Mouse (Mus musculus) CH12.LX (cell line): ENCODE data around the gene Gm45837. TPM values are rescaled to one million over a fixed set of nuclear protein-coding genes. Genes with fewer than 3 reads are reported as not detected.

Experiments used
- DNase-seq: peaks from one replicate; pipeline ENCODE4 v3.0.0-alpha.2; 2013; ENCODE audit errors: extremely low read depth
- H3K27ac ChIP-seq: 2 replicates; pipeline ENCODE4 v1.5.1; 2012; ENCODE audit warnings: low read depth, mild to moderate bottlenecking, control low read depth, moderate library complexity; ENCODE audit not compliant: insufficient read depth
- H3K27me3 ChIP-seq: replicated peaks from 2 replicates; pipeline ENCODE3; 2012; ENCODE audit warnings: inconsistent platforms
- H3K36me3 ChIP-seq, 2 experiments: replicated peaks in 1 of 2; 2 replicates each; pipeline versions ENCODE3 to v1.6.1; 2012; ENCODE audit warnings: inconsistent platforms in 1 of 2, low read length in 1 of 2, mild to moderate bottlenecking in 1 of 2, mixed read lengths in 1 of 2, moderate library complexity in 1 of 2; ENCODE audit not compliant: control insufficient read depth in 1 of 2, insufficient read depth in 1 of 2
- H3K4me1 ChIP-seq, 2 experiments: 2 replicates each; pipeline ENCODE4 v1.6.1; 2012; ENCODE audit warnings: inconsistent platforms in 1 of 2, moderate library complexity in 1 of 2; ENCODE audit not compliant: insufficient read depth in 2 of 2, control insufficient read depth in 1 of 2
- H3K4me2 ChIP-seq: 2 replicates; pipeline ENCODE4 v1.6.1; 2012; ENCODE audit warnings: low read depth, mild to moderate bottlenecking, control low read depth; ENCODE audit not compliant: poor library complexity, insufficient read depth, severe bottlenecking
- H3K4me3 ChIP-seq, 3 experiments: fragments of 150-350 bp in 1 of 3; sonication (generic) in 1 of 3; replicated peaks in 1 of 3; 2 replicates each; pipeline versions ENCODE3 to v1.5.1; 2011 to 2012; ENCODE audit warnings: low read depth in 2 of 3, low read length in 2 of 3, mild to moderate bottlenecking in 2 of 3, moderate library complexity in 2 of 3, control low read depth in 1 of 3, improper control_type of control experiment in 1 of 3, inconsistent platforms in 1 of 3, mixed read lengths in 1 of 3; ENCODE audit not compliant: poor library complexity in 1 of 3
- H3K79me2 ChIP-seq: replicated peaks from 2 replicates; pipeline ENCODE4 v1.6.1; 2012; ENCODE audit warnings: mild to moderate bottlenecking, moderate library complexity; ENCODE audit not compliant: control insufficient read depth, poor library complexity, insufficient read depth, severe bottlenecking; ENCODE audit errors: extremely low read depth
- H3K9ac ChIP-seq: 2 replicates; pipeline ENCODE4 v1.6.1; 2012; ENCODE audit warnings: low read depth, mild to moderate bottlenecking, control low read depth, moderate library complexity; ENCODE audit not compliant: insufficient read depth
- H3K9me3 ChIP-seq: replicated peaks from 2 replicates; pipeline ENCODE3; 2012; ENCODE audit warnings: low read length, inconsistent platforms, mixed read lengths
- BHLHE40 ChIP-seq: IDR thresholded peaks from 2 replicates; pipeline ENCODE4 v1.6.1; 2011; ENCODE audit warnings: mild to moderate bottlenecking, low read depth, low read length, improper control_type of control experiment
- CHD1 ChIP-seq: IDR thresholded peaks from 2 replicates; pipeline ENCODE4 v1.6.1; 2012; ENCODE audit warnings: low read depth, low read length, improper control_type of control experiment, inconsistent platforms
- CHD2 ChIP-seq: IDR thresholded peaks from 2 replicates; pipeline ENCODE4 v1.6.1; 2011; ENCODE audit warnings: low read length, improper control_type of control experiment
- CTCF ChIP-seq, 2 experiments: IDR thresholded peaks in 1 of 2; conservative IDR thresholded peaks in 1 of 2; 2 replicates each; pipeline ENCODE4 v1.5.1; 2011 to 2012; ENCODE audit warnings: low read depth in 2 of 2, low read length in 2 of 2, improper control_type of control experiment in 1 of 2, inconsistent platforms in 1 of 2, mild to moderate bottlenecking in 1 of 2, moderate library complexity in 1 of 2
- E2F4 ChIP-seq: IDR thresholded peaks from 2 replicates; pipeline ENCODE4 v1.6.1; 2011; ENCODE audit warnings: low read depth, low read length, improper control_type of control experiment; ENCODE audit not compliant: insufficient replicate concordance
- ELF1 ChIP-seq: IDR thresholded peaks from 2 replicates; pipeline ENCODE4 v1.6.1; 2014; ENCODE audit warnings: low read depth, mild to moderate bottlenecking, inconsistent platforms, low read length, improper control_type of control experiment
- EP300 ChIP-seq: IDR thresholded peaks from 2 replicates; pipeline ENCODE4 v1.6.1; 2011; ENCODE audit warnings: low read length, improper control_type of control experiment
- ETS1 ChIP-seq: conservative IDR thresholded peaks from 2 replicates; pipeline ENCODE4 v1.6.1; 2012; ENCODE audit warnings: low read depth, mild to moderate bottlenecking, inconsistent platforms, low read length, improper control_type of control experiment, moderate library complexity
- GABPA ChIP-seq: IDR thresholded peaks from 2 replicates; pipeline ENCODE4 v1.6.1; 2012; ENCODE audit warnings: low read depth, low read length, improper control_type of control experiment, inconsistent platforms; ENCODE audit not compliant: insufficient replicate concordance
- KAT2A ChIP-seq: IDR thresholded peaks from 2 replicates; pipeline ENCODE4 v1.6.1; 2012; ENCODE audit warnings: low read length, improper control_type of control experiment, inconsistent platforms; ENCODE audit not compliant: insufficient replicate concordance
- MAX ChIP-seq: IDR thresholded peaks from 2 replicates; pipeline ENCODE4 v1.6.1; 2011; ENCODE audit warnings: low read length, improper control_type of control experiment
- MEF2A ChIP-seq: IDR thresholded peaks from 2 replicates; pipeline ENCODE4 v1.6.1; 2014; ENCODE audit warnings: low read depth, mild to moderate bottlenecking, inconsistent platforms, low read length, improper control_type of control experiment, borderline replicate concordance
- MXI1 ChIP-seq: IDR thresholded peaks from 2 replicates; pipeline ENCODE4 v1.6.1; 2011; ENCODE audit warnings: mild to moderate bottlenecking, low read depth, low read length, improper control_type of control experiment
- MYC ChIP-seq: IDR thresholded peaks from 2 replicates; pipeline ENCODE4 v1.6.1; 2011; ENCODE audit warnings: low read depth, mild to moderate bottlenecking, improper control_type of control experiment, low read length
- NRF1 ChIP-seq: IDR thresholded peaks from 2 replicates; pipeline ENCODE4 v1.6.1; 2014; ENCODE audit warnings: low read depth, mild to moderate bottlenecking, inconsistent platforms, low read length, improper control_type of control experiment, moderate library complexity
- SIN3A ChIP-seq: IDR thresholded peaks from 2 replicates; pipeline ENCODE4 v1.6.1; 2012; ENCODE audit warnings: low read length, improper control_type of control experiment, inconsistent platforms
- SMC3 ChIP-seq: IDR thresholded peaks from 2 replicates; pipeline ENCODE4 v1.6.1; 2011; ENCODE audit warnings: low read depth, low read length, improper control_type of control experiment
- TCF12 ChIP-seq: IDR thresholded peaks from 2 replicates; pipeline ENCODE4 v1.6.1; 2014; ENCODE audit warnings: low read depth, mild to moderate bottlenecking, inconsistent platforms, low read length, improper control_type of control experiment
- UBTF ChIP-seq: IDR thresholded peaks from 2 replicates; pipeline ENCODE4 v1.6.1; 2012; ENCODE audit warnings: low read depth, mild to moderate bottlenecking, inconsistent platforms, low read length, improper control_type of control experiment, moderate library complexity
- USF1 ChIP-seq: IDR thresholded peaks from 2 replicates; pipeline ENCODE4 v1.6.1; 2014; ENCODE audit warnings: low read depth, mild to moderate bottlenecking, inconsistent platforms, low read length, improper control_type of control experiment
- ZC3H11A ChIP-seq: IDR thresholded peaks from 2 replicates; pipeline ENCODE4 v1.6.1; 2012; ENCODE audit warnings: low read depth, mild to moderate bottlenecking, inconsistent platforms, low read length, improper control_type of control experiment
- ZKSCAN1 ChIP-seq: IDR thresholded peaks from 2 replicates; pipeline ENCODE4 v1.6.1; 2012; ENCODE audit warnings: low read depth, inconsistent platforms, low read length, improper control_type of control experiment, borderline replicate concordance
- ZMIZ1 ChIP-seq: IDR thresholded peaks from 2 replicates; pipeline ENCODE4 v1.6.1; 2012; ENCODE audit warnings: low read depth, mild to moderate bottlenecking, inconsistent platforms, low read length, improper control_type of control experiment
- ZNF384 ChIP-seq: IDR thresholded peaks from 2 replicates; pipeline ENCODE4 v1.6.1; 2012; ENCODE audit warnings: low read depth, low read length, improper control_type of control experiment, inconsistent platforms
- dilution Hi-C: fragments of 300-500 bp; cut with MboI; formaldehyde crosslinking; loops from 2 replicates; pipeline ENCODE4 v1.14.3; 2020; ENCODE audit warnings: low sequenced_read_pairs; ENCODE audit not compliant: extremely low pct_unique_long_range_greater_than_20kb, extremely low pct_ligation_motif_present
- in situ Hi-C: fragments of 300-500 bp; cut with MboI; formaldehyde crosslinking; loops from 3 replicates; pipeline ENCODE4 v1.14.3; 2019; ENCODE audit warnings: low sequenced_read_pairs, low pct_ligation_motif_present, low pct_unique_long_range_greater_than_20kb, mixed read lengths
- polyA plus RNA-seq: library from polyadenylated mRNA; unstranded; fragments of >175 nt; gene quantifications from 2 replicates; pipeline ENCODE4 v1.2.1, GENCODE M21; 2012; ENCODE audit warnings: low read depth; ENCODE audit not compliant: insufficient read length
- total RNA-seq, 2 experiments: library from RNA; depleted of rRNA; stranded (reverse); fragments of 300-350 nt in 1 of 2; fragments of >200 nt in 1 of 2; gene quantifications; 2 replicates each; pipeline ENCODE4 v1.2.3; 2012 to 2014

The Gm45837 gene
- total and polyA plus RNA-seq, 3 experiments = 0.04 to 0.84 TPM; not detected in 1

DNA sequence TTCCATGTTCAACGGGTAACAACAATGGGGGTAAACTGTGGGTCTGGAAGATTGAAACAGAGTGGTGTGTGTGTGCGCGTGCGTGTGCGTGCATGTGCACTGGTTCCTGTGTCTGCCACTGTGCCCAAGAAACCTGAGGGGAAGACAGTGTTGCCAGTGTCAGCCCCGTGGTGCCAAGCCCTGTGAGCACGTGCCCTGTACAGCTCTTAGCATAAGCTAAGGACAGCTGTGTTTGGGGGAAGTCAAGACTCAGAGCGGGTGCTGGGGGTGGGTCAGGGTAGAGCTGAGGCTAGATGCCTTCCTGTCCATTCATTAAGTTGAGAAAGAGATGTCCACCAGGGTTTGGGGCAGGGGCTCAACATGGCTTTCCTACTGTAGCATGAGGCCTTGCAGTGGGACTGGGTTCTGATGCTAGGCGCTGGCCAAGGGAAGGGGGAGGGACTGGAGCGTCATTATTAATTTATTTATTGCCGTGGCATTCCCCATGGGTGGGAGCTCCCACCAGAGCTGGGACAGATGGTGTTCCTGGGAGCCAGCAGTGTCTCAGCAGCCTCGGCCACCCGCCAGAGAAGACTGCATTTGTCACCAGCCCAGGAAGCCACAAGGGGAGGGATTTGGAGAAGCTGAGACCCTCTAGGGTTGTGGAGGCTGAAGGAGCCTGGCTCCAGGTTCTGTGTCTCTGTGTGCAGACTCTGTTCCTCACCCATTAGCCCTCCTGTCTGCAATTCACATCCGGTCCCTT lies 51.8 kb downstream of the Gm45837 start:
- no peaks in the 10 kb centered on the region for H3K36me3 ChIP-seq
- in situ Hi-C loops (no loop called here), dilution Hi-C loops (no loop called here)
- H3K4me1 ChIP-seq = peaks cover 0 to 26% of the 10 kb centered on the region in 2 experiments; a peak in 2 of 4 replicates
- no peaks in the 10 kb centered on the region for H3K79me2 ChIP-seq
- no peak for DNase-seq
- no peak overlapping the region for H3K4me3 ChIP-seq
- H3K9me3 ChIP-seq = no peaks in the 10 kb centered on the region
- H3K4me2 ChIP-seq = no peak overlapping the region
- H3K27me3 ChIP-seq = peaks cover 88% of the 10 kb centered on the region
- H3K27ac ChIP-seq = no peak overlapping the region
- H3K9ac ChIP-seq = no peak overlapping the region
- TF ChIP-seq ZNF384 = no peak
- no peak for TF ChIP-seq EP300
- no peak for TF ChIP-seq USF1
- TF ChIP-seq ZMIZ1 = no peak
- no peak for TF ChIP-seq MYC
- TF ChIP-seq MXI1 = no peak
- TF ChIP-seq ZKSCAN1 = no peak
- no peak for TF ChIP-seq KAT2A
- no peak for TF ChIP-seq E2F4
- TF ChIP-seq ELF1 = no peak
- no peak for TF ChIP-seq MAX
- no peak for TF ChIP-seq MEF2A
- TF ChIP-seq GABPA = no peak
- no peak for TF ChIP-seq SMC3
- TF ChIP-seq ZC3H11A = no peak

DNA sequence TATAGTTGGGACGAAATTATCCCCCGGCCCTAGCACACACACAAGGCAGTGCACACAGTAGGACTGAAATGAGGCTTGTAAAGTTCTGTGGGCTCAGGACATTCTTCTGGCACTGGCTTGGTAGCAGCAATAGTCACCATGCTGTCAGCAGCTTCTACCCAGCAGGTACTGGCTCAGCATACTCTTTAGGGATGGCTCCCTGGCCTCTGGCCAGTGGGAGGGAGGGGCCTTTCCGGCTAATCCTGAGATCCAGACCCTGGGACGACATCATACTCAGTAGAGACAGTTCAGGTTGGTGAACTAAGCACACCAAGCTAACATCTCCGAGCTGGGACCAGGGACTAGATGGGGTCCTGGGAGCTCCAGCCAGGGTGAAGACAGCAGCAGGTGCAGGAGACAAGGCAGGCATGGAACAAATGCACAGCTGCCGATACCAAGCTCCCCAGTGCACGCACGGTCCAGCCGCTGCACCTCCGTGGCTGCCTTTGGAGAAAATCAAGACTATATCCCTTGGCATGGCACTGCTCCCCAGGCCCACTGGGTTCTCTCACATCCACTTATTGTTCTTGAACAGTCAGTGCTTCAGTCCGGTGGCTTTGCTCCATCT lies 53.1 kb downstream of the Gm45837 start:
- no peak for DNase-seq
- TF ChIP-seq USF1 = no peak
- TF ChIP-seq MYC = no peak
- TF ChIP-seq SIN3A = no peak
- no peak for TF ChIP-seq ELF1
- TF ChIP-seq KAT2A = no peak
- no peak for TF ChIP-seq ETS1
- TF ChIP-seq CHD2 = no peak
- TF ChIP-seq EP300 = no peak
- no peak for TF ChIP-seq E2F4
- no peak for TF ChIP-seq TCF12
- no peak for TF ChIP-seq ZC3H11A
- TF ChIP-seq CTCF (conservative IDR thresholded peaks at IDR 0.05 in 1 of 2, IDR thresholded peaks at IDR 0.05 in 1 of 2; ENCODE audit: low read depth in 2 of 2, low read length in 2 of 2) = no peak
- no peak for TF ChIP-seq CHD1
- no peak for TF ChIP-seq UBTF
- no peak for TF ChIP-seq NRF1
- TF ChIP-seq BHLHE40 = no peak
- Histone ChIP-seq H3K4me3 (no peak overlapping the region), H3K9me3 (no peaks in the 10 kb centered on the region), H3K79me2 (no peaks in the 10 kb centered on the region), H3K27ac (no peak overlapping the region), H3K36me3 (no peaks in the 10 kb centered on the region), H3K9ac (no peak overlapping the region), H3K27me3 (peaks cover 87% of the 10 kb centered on the region), H3K4me1 (peaks cover 0 to 15% of the 10 kb centered on the region in 2 experiments; a peak in 2 of 4 replicates), H3K4me2 (no peak overlapping the region)
- in situ Hi-C loops (no loop called here), dilution Hi-C loops (no loop called here)
